Mouse (Mus musculus): Measurements from ENCODE around the gene Adamts14.

Adamts14 gene

GRCm38 (mm10) chr10:61231756-61232155 is 41.5 kb downstream of the Adamts14 start:
- no peak for DNase-seq

GRCm38 (mm10) chr10:61226784-61227396 is 46.3 kb downstream of the Adamts14 start:
- DNase-seq, result no peak

DNA sequence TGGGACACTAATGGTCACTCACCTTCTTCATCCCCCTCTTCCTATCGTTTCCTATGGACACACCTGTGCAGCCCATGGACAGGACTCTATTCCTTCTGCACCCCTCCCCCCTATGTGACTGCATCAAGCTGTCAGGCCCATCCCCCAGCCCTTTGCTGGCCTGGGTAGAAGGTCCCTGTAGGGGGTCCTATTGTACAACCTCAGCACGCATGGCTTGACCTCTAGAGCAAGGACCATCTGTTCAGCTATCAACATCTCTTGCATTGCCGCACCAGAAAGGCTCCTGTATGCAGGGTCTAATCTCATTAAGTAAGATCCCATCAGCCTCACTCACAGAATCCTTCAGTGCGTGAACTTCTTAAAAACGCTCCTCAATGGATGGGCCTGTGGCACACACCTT is 47.5 kb downstream of the Adamts14 start:
- DNase-seq, result no peak

GRCm38 (mm10) chr10:61219318-61219717 is 53.9 kb downstream of the Adamts14 start:
- DNase-seq, result no peak

GRCm38 (mm10) chr10:61216163-61216562 is 57.1 kb downstream of the Adamts14 start:
- no peak for DNase-seq

- no peak for DNase-seq
Observed at GRCm38 (mm10) chr10:61215658-61216057, 57.6 kb downstream of the Adamts14 start.

GRCm38 (mm10) chr10:61212817-61213216 is 60.4 kb downstream of the Adamts14 start:
- no peak for DNase-seq

DNA sequence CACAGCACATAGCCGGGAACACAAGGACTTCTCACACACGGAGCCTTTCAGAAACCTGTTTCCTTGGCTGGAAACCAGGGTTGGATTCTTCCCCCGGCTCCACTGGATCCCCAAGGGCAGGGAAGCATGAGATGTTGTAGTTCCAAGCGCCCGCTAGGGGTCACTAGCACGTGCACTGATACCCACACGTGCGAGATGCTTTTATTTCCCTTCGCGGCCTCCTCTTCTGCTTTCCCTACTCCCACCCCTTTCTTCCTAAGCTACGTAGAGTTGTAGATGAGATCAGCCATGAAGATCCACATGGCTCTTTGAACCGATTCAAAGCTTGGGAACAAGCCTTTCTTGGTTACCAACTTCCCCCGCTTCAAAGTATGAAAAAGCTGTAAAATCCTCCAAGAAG is 61.5 kb downstream of the Adamts14 start:
- DNase-seq, result peak in 1 of 2 experiments; percentile 36

- DNase-seq, result no peak
Observed at GRCm38 (mm10) chr10:61211105-61211504, 62.1 kb downstream of the Adamts14 start.

- DNase-seq, result no peak
Observed at GRCm38 (mm10) chr10:61208114-61208684, 65.0 kb downstream of the Adamts14 start.

GRCm38 (mm10) chr10:61203930-61204329 is 69.3 kb downstream of the Adamts14 start:
- no peak for DNase-seq

GRCm38 (mm10) chr10:61201596-61202318 is 71.5 kb downstream of the Adamts14 start:
- DNase-seq, result no peak

DNA sequence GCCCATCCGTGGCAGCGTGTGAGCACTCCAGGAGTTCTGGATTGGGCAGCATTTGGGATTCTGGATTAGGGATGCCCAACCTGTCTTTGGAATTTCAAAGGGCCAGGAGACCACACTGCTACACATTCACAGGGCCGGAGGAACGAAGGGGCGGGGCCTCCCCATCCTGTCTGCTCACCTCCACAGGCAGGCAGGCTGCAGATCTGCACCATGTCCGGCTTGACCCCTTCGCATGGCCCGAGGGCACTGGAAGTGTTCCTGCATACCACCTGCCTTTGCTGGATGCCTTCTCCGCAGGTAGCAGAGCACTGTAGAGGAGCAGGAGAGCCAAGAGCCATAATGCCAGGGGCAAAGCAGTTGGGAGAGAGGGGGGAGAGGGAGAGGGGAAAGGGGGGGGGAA is 72.2 kb downstream of the Adamts14 start:
- DNase-seq, result no peak

GRCm38 (mm10) chr10:61200232-61200820 is 72.9 kb downstream of the Adamts14 start:
- DNase-seq, result no peak

GRCm38 (mm10) chr10:61199566-61200213 is 73.5 kb downstream of the Adamts14 start:
- DNase-seq, result peak; percentile 31 to 69

DNA sequence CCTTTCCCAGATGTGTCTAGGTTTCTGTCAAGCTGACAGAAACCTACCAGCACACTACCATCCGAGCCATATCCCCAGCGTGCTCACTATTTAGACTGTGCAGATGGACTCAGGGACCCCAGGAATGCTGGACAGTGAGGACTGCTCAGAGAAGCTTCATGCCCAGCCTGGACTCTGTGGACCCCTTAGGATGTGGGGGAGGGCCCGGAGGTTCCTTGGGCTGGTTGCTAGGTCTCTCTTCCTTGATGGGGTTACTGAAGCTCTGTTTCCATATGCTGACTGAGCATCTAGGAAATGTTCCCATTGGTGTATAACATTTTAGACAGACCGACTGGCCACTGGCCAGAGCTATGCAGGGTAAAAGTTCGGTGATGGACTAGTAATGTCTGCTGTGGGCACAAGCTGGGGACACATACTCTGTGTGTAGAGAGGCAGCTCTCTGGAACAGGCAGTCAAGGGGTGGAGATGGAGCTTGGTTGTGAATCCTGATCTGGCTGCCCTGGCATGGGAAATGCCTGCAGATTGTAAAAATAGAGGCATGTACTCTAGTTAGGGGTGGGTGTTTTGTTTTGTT is 77.4 kb downstream of the Adamts14 start:
- no peak for DNase-seq

GRCm38 (mm10) chr10:61195216-61195615 is 78.0 kb downstream of the Adamts14 start:
- DNase-seq, result no peak

DNA sequence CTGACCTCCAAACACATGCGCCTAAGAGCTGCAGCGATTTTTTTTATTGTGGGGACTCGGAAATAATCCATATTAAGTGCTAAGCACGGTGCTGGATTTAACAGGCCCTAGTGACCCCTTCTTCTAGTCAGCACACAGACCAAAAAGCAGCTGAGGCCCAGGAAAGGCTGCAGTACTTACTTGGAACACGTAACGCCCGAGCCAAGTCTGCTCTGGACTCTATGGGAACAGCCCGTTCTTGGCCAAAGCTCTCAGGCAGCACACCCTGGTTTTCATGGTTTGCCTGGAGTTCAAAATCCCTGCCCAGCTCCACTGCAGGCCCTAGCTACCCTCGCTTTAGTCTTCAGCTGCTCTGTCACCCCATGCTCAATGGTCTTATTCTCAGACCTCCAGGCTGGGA is 78.6 kb downstream of the Adamts14 start:
- no peak for DNase-seq

DNA sequence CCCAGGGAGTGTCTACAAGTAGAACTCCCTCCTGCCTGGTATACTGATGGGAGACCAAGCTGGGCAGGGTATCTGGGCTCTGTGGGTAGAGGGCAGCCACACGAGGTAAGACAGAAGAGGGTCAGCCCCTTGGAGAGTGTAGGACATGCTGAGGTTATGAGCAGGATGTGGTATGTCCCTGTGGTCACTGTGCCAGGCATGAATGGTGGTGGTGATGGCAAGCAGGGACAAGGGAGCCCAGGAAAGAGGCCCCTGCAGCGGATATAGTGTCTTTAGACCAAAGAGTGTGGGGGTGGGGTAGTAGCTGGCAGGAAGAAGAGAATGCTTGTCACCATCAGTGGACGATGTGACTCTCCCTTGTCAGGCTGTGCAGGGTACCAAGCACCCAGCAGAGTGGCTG is 85.2 kb downstream of the Adamts14 start:
- no peak for DNase-seq

DNA sequence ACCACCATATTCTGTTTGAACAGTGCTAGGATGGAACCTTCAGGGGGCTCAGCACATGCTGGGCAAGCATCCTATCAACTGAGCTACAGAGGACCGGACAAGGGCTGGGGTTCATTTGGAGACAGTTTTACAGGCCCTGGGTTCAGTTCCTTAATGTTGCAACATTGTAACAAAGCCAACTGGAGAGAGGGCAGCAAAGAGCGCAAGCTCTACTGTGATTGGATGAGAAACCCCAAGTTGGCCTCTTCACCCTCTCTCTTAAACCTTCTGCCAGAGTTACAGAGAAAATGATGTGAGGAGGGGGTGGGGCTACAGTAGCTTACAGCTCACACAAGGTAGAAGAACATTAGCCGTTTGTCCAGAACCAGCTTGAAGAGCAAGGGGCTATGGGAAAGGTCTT is 86.2 kb downstream of the Adamts14 start:
- DNase-seq, result no peak

DNA sequence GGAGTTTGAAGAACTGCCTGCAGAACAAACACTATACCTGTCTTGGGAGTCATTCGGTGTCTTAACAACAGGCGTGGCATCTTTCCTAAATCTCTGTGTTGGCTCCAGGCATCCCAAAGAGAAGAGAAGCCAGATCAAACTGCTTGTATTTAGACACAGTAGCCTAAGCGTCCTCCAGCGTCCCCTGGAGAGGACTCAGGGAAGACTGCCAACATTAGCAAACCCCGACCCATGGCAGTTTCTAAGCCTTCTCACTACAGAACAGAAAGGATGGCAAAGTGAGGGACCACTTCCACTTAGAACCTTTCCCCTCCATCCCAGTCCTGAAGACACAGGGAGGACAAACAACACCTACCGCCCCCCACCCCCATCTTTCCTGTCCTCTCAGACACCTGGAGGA is 93.3 kb downstream of the Adamts14 start:
- DNase-seq, result no peak

- DNase-seq, result no peak
Observed at GRCm38 (mm10) chr10:61178687-61179086, 94.6 kb downstream of the Adamts14 start.

GRCm38 (mm10) chr10:61177751-61178150 is 95.5 kb downstream of the Adamts14 start:
- no peak for DNase-seq

Measured in spleen, adult 18-20 months (tissue).